Mouse (Mus musculus): ENCODE data around the gene Hspa12b. TPM values are rescaled to one million over a fixed set of nuclear protein-coding genes. Genes with fewer than 3 reads are reported as not detected.

The Hspa12b gene
- total RNA-seq, 4 experiments from 2014 or later, result 8.1 to 16.8 (median 10.4) TPM

GRCm38 (mm10) chr2:131129836-131130235, 2.8 kb downstream of the Hspa12b start:
- DNase-seq, result no peak

- no peak for DNase-seq
Observed at GRCm38 (mm10) chr2:131130849-131131248, 3.8 kb downstream of the Hspa12b start.

GRCm38 (mm10) chr2:131132111-131132888, 5.2 kb downstream of the Hspa12b start:
- DNase-seq, result no peak

GRCm38 (mm10) chr2:131132930-131133547, 6.0 kb downstream of the Hspa12b start, which contains the start of gene Gm11037:
Gene Gm11037 (plus strand): TSS chr2:131133497.
- DNase-seq, result no peak

GRCm38 (mm10) chr2:131134381-131134780, 7.3 kb downstream of the Hspa12b start:
- no peak for DNase-seq

GRCm38 (mm10) chr2:131134826-131135400, 7.8 kb downstream of the Hspa12b start:
- DNase-seq, result no peak

GRCm38 (mm10) chr2:131135521-131136139, 8.6 kb downstream of the Hspa12b start:
- no peak for DNase-seq

- no peak for DNase-seq
Observed at GRCm38 (mm10) chr2:131138296-131138695, 11.2 kb downstream of the Hspa12b start.

- DNase-seq, result no peak
Observed at GRCm38 (mm10) chr2:131138760-131139159, 11.7 kb downstream of the Hspa12b start.

GRCm38 (mm10) chr2:131139287-131139686, 12.2 kb downstream of the Hspa12b start:
- DNase-seq, result no peak

- no peak for DNase-seq
Observed at GRCm38 (mm10) chr2:131139886-131140532, 12.9 kb downstream of the Hspa12b start.

GRCm38 (mm10) chr2:131140533-131140905, 13.4 kb downstream of the Hspa12b start:
- no peak for DNase-seq

- DNase-seq, result no peak
Observed at GRCm38 (mm10) chr2:131141336-131141986, 14.4 kb downstream of the Hspa12b start.

GRCm38 (mm10) chr2:131142592-131142991, 15.5 kb downstream of the Hspa12b start:
- no peak for DNase-seq

- no peak for DNase-seq
Observed at GRCm38 (mm10) chr2:131143007-131143780, 16.1 kb downstream of the Hspa12b start.

GRCm38 (mm10) chr2:131145121-131145520, 18.0 kb downstream of the Hspa12b start:
- no peak for DNase-seq

GRCm38 (mm10) chr2:131145536-131145935, 18.5 kb downstream of the Hspa12b start:
- no peak for DNase-seq

GRCm38 (mm10) chr2:131146193-131147042, 19.3 kb downstream of the Hspa12b start:
- no peak for DNase-seq

GRCm38 (mm10) chr2:131147043-131147365, 19.9 kb downstream of the Hspa12b start:
- no peak for DNase-seq
